Mouse (Mus musculus) lung, adult 2 months (tissue): Measurements from ENCODE around the gene Gal3st2b.
"Not testable (repeated sequence)": the region's sequence is repeated elsewhere in the genome, so short reads cannot be mapped to it uniquely, and the experiment has no call there.

Experiments used
- CTCF ChIP-seq: fragments of 200-500 bp; IDR thresholded peaks from 2 replicates; pipeline ENCODE4 v1.5.1; 2011; ENCODE audit warnings: mild to moderate bottlenecking, low read length, control low read depth; ENCODE audit not compliant: insufficient read depth
- POLR2A ChIP-seq: fragments of 200-500 bp; IDR thresholded peaks from 2 replicates; pipeline ENCODE4 v1.6.1; 2011; ENCODE audit warnings: low read depth, mild to moderate bottlenecking, control low read depth, low read length, borderline replicate concordance; ENCODE audit errors: extremely low read depth

DNA sequence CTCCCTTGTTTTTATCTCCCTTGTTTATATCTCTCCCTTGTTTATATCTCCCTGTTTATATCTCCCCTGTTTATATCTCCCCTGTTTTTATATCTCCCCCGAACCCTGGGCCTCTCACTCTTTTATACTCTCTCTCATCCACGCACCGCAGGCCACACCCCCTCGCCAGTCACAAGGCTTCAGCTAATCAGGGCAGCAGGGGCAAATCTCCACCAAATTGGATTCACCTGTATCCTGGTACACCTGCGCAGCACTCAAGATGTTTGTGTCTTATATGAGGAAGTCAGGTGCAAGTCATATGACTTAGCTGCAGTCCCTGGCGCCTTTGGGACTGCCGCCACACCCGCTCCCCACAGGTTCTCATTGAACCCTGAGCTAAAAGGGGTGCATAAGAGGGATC lies 72.1 kb downstream of the Gal3st2b start, which contains the start of gene Gal3st2c:
- TF ChIP-seq CTCF, POLR2A: not testable (repeated sequence)
